Mouse (Mus musculus): ENCODE results near the gene Gm20388. TPM values are rescaled to one million over a fixed set of nuclear protein-coding genes. Genes with fewer than 3 reads are reported as not detected.

Gene Gm20388
- polyA plus RNA-seq, 1 experiment from 2014 or later: 3.6 TPM

GRCm38 (mm10) chr8:121717982-121718425 lies 1807.4 kb downstream of the Gm20388 start:
- Histone ChIP-seq H3K9me3 (no peaks in the 10 kb centered on the region), H3K36me3 (replicated peaks) (no peaks in the 10 kb centered on the region), H3K4me3 (peak overlapping the region; percentile 39), H3K27me3 (replicated peaks; ENCODE audit: low read depth, poor library complexity, severe bottlenecking) (peaks cover 46% of the 10 kb centered on the region), H3K27ac (replicated peaks) (peak overlapping the region; percentile 60), H3K4me1 (peaks cover 22% of the 10 kb centered on the region)
- DNase-seq (ENCODE audit: low spot score): peak; percentile 91
- WGBS: 27% methylated on average over 12 of the region's 12 CpGs

- no peaks in the 10 kb centered on the region for H3K36me3 ChIP-seq (replicated peaks)
- peaks cover 22% of the 10 kb centered on the region for H3K4me1 ChIP-seq
- WGBS: 46% methylated on average over 6 of the region's 6 CpGs
- H3K27me3 ChIP-seq (replicated peaks; ENCODE audit: low read depth, poor library complexity, severe bottlenecking): peaks cover 41% of the 10 kb centered on the region
- H3K4me3 ChIP-seq: no peak overlapping the region
- no peak overlapping the region for H3K27ac ChIP-seq (replicated peaks)
- no peak for DNase-seq (ENCODE audit: low spot score)
- no peaks in the 10 kb centered on the region for H3K9me3 ChIP-seq
Observed at GRCm38 (mm10) chr8:121718925-121719324, 1808.3 kb downstream of the Gm20388 start.

GRCm38 (mm10) chr8:121721072-121721471 lies 1810.4 kb downstream of the Gm20388 start:
- H3K27me3 ChIP-seq (replicated peaks; ENCODE audit: low read depth, poor library complexity, severe bottlenecking): peaks cover 25% of the 10 kb centered on the region
- no peaks in the 10 kb centered on the region for H3K36me3 ChIP-seq (replicated peaks)
- no peaks in the 10 kb centered on the region for H3K9me3 ChIP-seq
- WGBS: 62% methylated on average over 6 of the region's 6 CpGs
- no peak overlapping the region for H3K27ac ChIP-seq (replicated peaks)
- no peak for DNase-seq (ENCODE audit: low spot score)
- H3K4me1 ChIP-seq: peaks cover 15% of the 10 kb centered on the region
- H3K4me3 ChIP-seq: no peak overlapping the region

- peaks cover 36% of the 10 kb centered on the region for H3K27me3 ChIP-seq (replicated peaks; ENCODE audit: low read depth, poor library complexity, severe bottlenecking)
- H3K27ac ChIP-seq (replicated peaks): no peak overlapping the region
- 77% methylated on average over 12 of the region's 12 CpGs for WGBS
- H3K9me3 ChIP-seq: no peaks in the 10 kb centered on the region
- no peaks in the 10 kb centered on the region; the same call in 1 of the 2 replicates for H3K4me1 ChIP-seq
- no peak for DNase-seq (ENCODE audit: low spot score)
- no peak overlapping the region for H3K4me3 ChIP-seq
- H3K36me3 ChIP-seq (replicated peaks): no peaks in the 10 kb centered on the region
Observed at GRCm38 (mm10) chr8:121723846-121724245, 1813.2 kb downstream of the Gm20388 start.

- 64% methylated on average over 3 of the region's 3 CpGs for WGBS
- peaks cover 25% of the 10 kb centered on the region for H3K4me1 ChIP-seq
- H3K27ac ChIP-seq (replicated peaks): no peak overlapping the region
- H3K27me3 ChIP-seq (replicated peaks; ENCODE audit: low read depth, poor library complexity, severe bottlenecking): peaks cover 61% of the 10 kb centered on the region
- H3K9me3 ChIP-seq: no peaks in the 10 kb centered on the region
- no peak overlapping the region for H3K4me3 ChIP-seq
- no peaks in the 10 kb centered on the region for H3K36me3 ChIP-seq (replicated peaks)
- no peak for DNase-seq (ENCODE audit: low spot score)
Observed at GRCm38 (mm10) chr8:121727164-121727563, 1816.5 kb downstream of the Gm20388 start.

- H3K27me3 ChIP-seq (replicated peaks; ENCODE audit: low read depth, poor library complexity, severe bottlenecking): peaks cover 78% of the 10 kb centered on the region
Observed at GRCm38 (mm10) chr8:121729323-121729722, 1818.7 kb downstream of the Gm20388 start, which contains the start of gene Jph3. Gene Jph3, plus strand, starts transcription at chr8:121729623.

GRCm38 (mm10) chr8:121729754-121730153 lies 1819.1 kb downstream of the Gm20388 start:
- peak overlapping the region; percentile 62 for H3K4me3 ChIP-seq
- WGBS: 2% methylated on average over 54 of the region's 54 CpGs
- no peaks in the 10 kb centered on the region for H3K36me3 ChIP-seq (replicated peaks)
- peaks cover 78% of the 10 kb centered on the region for H3K27me3 ChIP-seq (replicated peaks; ENCODE audit: low read depth, poor library complexity, severe bottlenecking)
- no peak overlapping the region for H3K27ac ChIP-seq (replicated peaks)
- H3K9me3 ChIP-seq: no peaks in the 10 kb centered on the region
- DNase-seq (ENCODE audit: low spot score): peak; percentile 43
- peaks cover 27% of the 10 kb centered on the region for H3K4me1 ChIP-seq

More at GRCm38 (mm10) chr8:121729323-121729722, 1818.7 kb downstream of the Gm20388 start, which contains the start of gene Jph3:
- no peak within 1 kb of the TSS for H3K27ac ChIP-seq (replicated peaks)
- no peaks in the 10 kb centered on the region for H3K36me3 ChIP-seq (replicated peaks)
- 9% methylated on average over 12 of the region's 12 CpGs for WGBS
- H3K4me1 ChIP-seq: peaks cover 27% of the 10 kb centered on the region
- H3K4me3 ChIP-seq: peak within 1 kb of the TSS; percentile 62
- no peak for DNase-seq (ENCODE audit: low spot score)
- no peaks in the 10 kb centered on the region for H3K9me3 ChIP-seq

- Histone ChIP-seq H3K9me3 (no peaks in the 10 kb centered on the region), H3K27me3 (replicated peaks; ENCODE audit: low read depth, poor library complexity, severe bottlenecking) (peaks cover 78% of the 10 kb centered on the region), H3K36me3 (replicated peaks) (no peaks in the 10 kb centered on the region), H3K4me1 (peaks cover 27% of the 10 kb centered on the region), H3K27ac (replicated peaks) (no peak overlapping the region), H3K4me3 (peak overlapping the region; percentile 62)
- peak; percentile 62 for DNase-seq (ENCODE audit: low spot score)
- WGBS: 8% methylated on average over 57 of the region's 60 CpGs
Observed at GRCm38 (mm10) chr8:121730170-121730569, 1819.5 kb downstream of the Gm20388 start.

GRCm38 (mm10) chr8:121730646-121731045 lies 1820.0 kb downstream of the Gm20388 start:
- peaks cover 83% of the 10 kb centered on the region for H3K27me3 ChIP-seq (replicated peaks; ENCODE audit: low read depth, poor library complexity, severe bottlenecking)
- H3K27ac ChIP-seq (replicated peaks): no peak overlapping the region
- peaks cover 27% of the 10 kb centered on the region for H3K4me1 ChIP-seq
- peak; percentile 26 for DNase-seq (ENCODE audit: low spot score)
- H3K4me3 ChIP-seq: peak overlapping the region; percentile 62
- no peaks in the 10 kb centered on the region for H3K36me3 ChIP-seq (replicated peaks)
- H3K9me3 ChIP-seq: no peaks in the 10 kb centered on the region
- under 1% methylated on average over 37 of the region's 37 CpGs for WGBS

GRCm38 (mm10) chr8:121731060-121731459 lies 1820.4 kb downstream of the Gm20388 start:
- Histone ChIP-seq H3K27ac (replicated peaks) (no peak overlapping the region), H3K4me1 (peaks cover 27% of the 10 kb centered on the region), H3K4me3 (peak overlapping the region; percentile 62), H3K36me3 (replicated peaks) (no peaks in the 10 kb centered on the region), H3K27me3 (replicated peaks; ENCODE audit: low read depth, poor library complexity, severe bottlenecking) (peaks cover 84% of the 10 kb centered on the region), H3K9me3 (no peaks in the 10 kb centered on the region)
- DNase-seq (ENCODE audit: low spot score): no peak
- 2% methylated on average over 11 of the region's 11 CpGs for WGBS

- H3K27ac ChIP-seq (replicated peaks): no peak overlapping the region
- no peaks in the 10 kb centered on the region for H3K9me3 ChIP-seq
- WGBS: 7% methylated on average over 26 of the region's 26 CpGs
- DNase-seq (ENCODE audit: low spot score): peak; percentile 27
- H3K36me3 ChIP-seq (replicated peaks): no peaks in the 10 kb centered on the region
- peak overlapping the region; percentile 62 for H3K4me3 ChIP-seq
- peaks cover 27% of the 10 kb centered on the region for H3K4me1 ChIP-seq
- peaks cover 79% of the 10 kb centered on the region for H3K27me3 ChIP-seq (replicated peaks; ENCODE audit: low read depth, poor library complexity, severe bottlenecking)
Observed at GRCm38 (mm10) chr8:121731471-121732333, 1821.1 kb downstream of the Gm20388 start.

GRCm38 (mm10) chr8:121732334-121732665 lies 1821.7 kb downstream of the Gm20388 start:
- no peaks in the 10 kb centered on the region for H3K36me3 ChIP-seq (replicated peaks)
- H3K4me3 ChIP-seq: 0 out of 2 replicates have a peak overlapping the region, but pooled peaks have one; percentile 62
- WGBS: 57% methylated on average over 4 of the region's 4 CpGs
- H3K27ac ChIP-seq (replicated peaks): no peak overlapping the region
- H3K27me3 ChIP-seq (replicated peaks; ENCODE audit: low read depth, poor library complexity, severe bottlenecking): peaks cover 77% of the 10 kb centered on the region
- H3K9me3 ChIP-seq: no peaks in the 10 kb centered on the region
- no peak for DNase-seq (ENCODE audit: low spot score)
- peaks cover 27% of the 10 kb centered on the region for H3K4me1 ChIP-seq

- no peaks in the 10 kb centered on the region for H3K9me3 ChIP-seq
- peaks cover 57% of the 10 kb centered on the region for H3K27me3 ChIP-seq (replicated peaks; ENCODE audit: low read depth, poor library complexity, severe bottlenecking)
- WGBS: 91% methylated on average over 16 of the region's 16 CpGs
- H3K4me3 ChIP-seq: no peak overlapping the region
- no peaks in the 10 kb centered on the region for H3K36me3 ChIP-seq (replicated peaks)
- H3K4me1 ChIP-seq: peaks cover 25% of the 10 kb centered on the region
- DNase-seq (ENCODE audit: low spot score): no peak
- no peak overlapping the region for H3K27ac ChIP-seq (replicated peaks)
Observed at GRCm38 (mm10) chr8:121734262-121734661, 1823.6 kb downstream of the Gm20388 start.

Measured in embryonic facial prominence, embryonic 10.5 days (tissue).